Mouse (Mus musculus) ES-Bruce4 (cell line): Measurements from ENCODE around the gene Stox2.

Source experiments
- CTCF ChIP-seq: IDR thresholded peaks from one replicate; pipeline ENCODE4 v1.8.1; 2011; ENCODE audit warnings: low read depth, low read length
- EP300 ChIP-seq: IDR thresholded peaks from 2 replicates; pipeline ENCODE4 v1.6.1; 2011; ENCODE audit warnings: low read depth, low read length; ENCODE audit not compliant: insufficient read depth
- POLR2A ChIP-seq: IDR thresholded peaks from one replicate; pipeline ENCODE4 v1.8.1; 2011; ENCODE audit warnings: low read length; ENCODE audit not compliant: insufficient read depth

GRCm38 (mm10) chr8:47384151-47384550 is 62.0 kb downstream of the Stox2 start:
- no peak for TF ChIP-seq CTCF
- no peak for TF ChIP-seq POLR2A
- TF ChIP-seq EP300, result no peak
